Mouse (Mus musculus): ENCODE measurements around the gene Fer. TPM values are rescaled to one million over a fixed set of nuclear protein-coding genes. Genes with fewer than 3 reads are reported as not detected.

Gene Fer
- polyA plus RNA-seq, 1 experiment, result 2.7 TPM

GRCm38 (mm10) chr17:63995921-63996320, 133.1 kb downstream of the Fer start:
- DNase-seq, result peak; percentile 7
- WGBS, result 94% methylated on average over 1 of the region's 1 CpGs

GRCm38 (mm10) chr17:63997643-63998042, 134.8 kb downstream of the Fer start:
- WGBS, result 81% methylated on average over 6 of the region's 6 CpGs
- TF ChIP-seq CTCF (conservative IDR thresholded peaks at IDR 0.05; ENCODE audit: insufficient read depth, insufficient read length, low read depth, low read length), result no peak
- no peak for TF ChIP-seq POLR2A (IDR thresholded peaks at IDR 0.05; ENCODE audit: low read depth, low read length)
- no peak for DNase-seq

More at GRCm38 (mm10) chr17:63995921-63996320, 133.1 kb downstream of the Fer start:
- no peak overlapping the region for H3K4me3 ChIP-seq (ENCODE audit: insufficient read depth, low read depth, low read length)
- no peaks in the 10 kb centered on the region for H3K27me3 ChIP-seq (replicated peaks; ENCODE audit: control insufficient read depth, insufficient read depth, low read length)
- no peak for TF ChIP-seq CTCF (conservative IDR thresholded peaks at IDR 0.05; ENCODE audit: insufficient read depth, insufficient read length, low read depth, low read length)
- no peak overlapping the region for H3K27ac ChIP-seq (ENCODE audit: insufficient read depth, low read depth, low read length)
- H3K4me1 ChIP-seq (ENCODE audit: control insufficient read depth, insufficient read depth, low read length), result no peaks in the 10 kb centered on the region
- no peaks in the 10 kb centered on the region for H3K36me3 ChIP-seq (ENCODE audit: control insufficient read depth, insufficient read depth, low read length)

GRCm38 (mm10) chr17:64003444-64003843, 140.6 kb downstream of the Fer start:
- Histone ChIP-seq H3K4me3 (ENCODE audit: insufficient read depth, low read depth, low read length) (no peak overlapping the region), H3K4me1 (ENCODE audit: control insufficient read depth, insufficient read depth, low read length) (no peaks in the 10 kb centered on the region), H3K27me3 (replicated peaks; ENCODE audit: control insufficient read depth, insufficient read depth, low read length) (no peaks in the 10 kb centered on the region), H3K27ac (ENCODE audit: insufficient read depth, low read depth, low read length) (no peak overlapping the region), H3K36me3 (ENCODE audit: control insufficient read depth, insufficient read depth, low read length) (no peaks in the 10 kb centered on the region)
- DNase-seq, result no peak
- TF ChIP-seq POLR2A (IDR thresholded peaks at IDR 0.05; ENCODE audit: low read depth, low read length) (no peak), CTCF (conservative IDR thresholded peaks at IDR 0.05; ENCODE audit: insufficient read depth, insufficient read length, low read depth, low read length) (no peak)
- 77% methylated on average over 13 of the region's 13 CpGs for WGBS

More at GRCm38 (mm10) chr17:63997643-63998042, 134.8 kb downstream of the Fer start:
- no peaks in the 10 kb centered on the region for H3K27me3 ChIP-seq (replicated peaks; ENCODE audit: control insufficient read depth, insufficient read depth, low read length)
- H3K36me3 ChIP-seq (ENCODE audit: control insufficient read depth, insufficient read depth, low read length), result no peaks in the 10 kb centered on the region
- H3K4me1 ChIP-seq (ENCODE audit: control insufficient read depth, insufficient read depth, low read length), result no peaks in the 10 kb centered on the region
- H3K4me3 ChIP-seq (ENCODE audit: insufficient read depth, low read depth, low read length), result no peak overlapping the region
- H3K27ac ChIP-seq (ENCODE audit: insufficient read depth, low read depth, low read length), result no peak overlapping the region

- no peaks in the 10 kb centered on the region for H3K36me3 ChIP-seq (ENCODE audit: control insufficient read depth, insufficient read depth, low read length)
- H3K4me1 ChIP-seq (ENCODE audit: control insufficient read depth, insufficient read depth, low read length), result no peaks in the 10 kb centered on the region
- 90% methylated on average over 4 of the region's 4 CpGs for WGBS
- no peak for DNase-seq
- no peak overlapping the region for H3K27ac ChIP-seq (ENCODE audit: insufficient read depth, low read depth, low read length)
- TF ChIP-seq POLR2A (IDR thresholded peaks at IDR 0.05; ENCODE audit: low read depth, low read length) (no peak), CTCF (conservative IDR thresholded peaks at IDR 0.05; ENCODE audit: insufficient read depth, insufficient read length, low read depth, low read length) (no peak)
- no peaks in the 10 kb centered on the region for H3K27me3 ChIP-seq (replicated peaks; ENCODE audit: control insufficient read depth, insufficient read depth, low read length)
- no peak overlapping the region for H3K4me3 ChIP-seq (ENCODE audit: insufficient read depth, low read depth, low read length)
Observed at GRCm38 (mm10) chr17:64005575-64006249, 142.8 kb downstream of the Fer start.

- no peaks in the 10 kb centered on the region for H3K4me1 ChIP-seq (ENCODE audit: control insufficient read depth, insufficient read depth, low read length)
- no peaks in the 10 kb centered on the region for H3K27me3 ChIP-seq (replicated peaks; ENCODE audit: control insufficient read depth, insufficient read depth, low read length)
- no peak overlapping the region for H3K4me3 ChIP-seq (ENCODE audit: insufficient read depth, low read depth, low read length)
- no peaks in the 10 kb centered on the region for H3K36me3 ChIP-seq (ENCODE audit: control insufficient read depth, insufficient read depth, low read length)
- WGBS, result 89% methylated on average over 4 of the region's 4 CpGs
- no peak for DNase-seq
- no peak overlapping the region for H3K27ac ChIP-seq (ENCODE audit: insufficient read depth, low read depth, low read length)
- no peak for TF ChIP-seq POLR2A (IDR thresholded peaks at IDR 0.05; ENCODE audit: low read depth, low read length)
- TF ChIP-seq CTCF (conservative IDR thresholded peaks at IDR 0.05; ENCODE audit: insufficient read depth, insufficient read length, low read depth, low read length), result no peak
Observed at GRCm38 (mm10) chr17:64016606-64017005, 153.7 kb downstream of the Fer start.

GRCm38 (mm10) chr17:64018240-64018639, 155.4 kb downstream of the Fer start:
- no peaks in the 10 kb centered on the region for H3K36me3 ChIP-seq (ENCODE audit: control insufficient read depth, insufficient read depth, low read length)
- no peak overlapping the region for H3K27ac ChIP-seq (ENCODE audit: insufficient read depth, low read depth, low read length)
- WGBS, result 94% methylated on average over 6 of the region's 6 CpGs
- no peaks in the 10 kb centered on the region for H3K4me1 ChIP-seq (ENCODE audit: control insufficient read depth, insufficient read depth, low read length)
- DNase-seq, result no peak
- H3K27me3 ChIP-seq (replicated peaks; ENCODE audit: control insufficient read depth, insufficient read depth, low read length), result no peaks in the 10 kb centered on the region
- TF ChIP-seq POLR2A (IDR thresholded peaks at IDR 0.05; ENCODE audit: low read depth, low read length) (no peak), CTCF (conservative IDR thresholded peaks at IDR 0.05; ENCODE audit: insufficient read depth, insufficient read length, low read depth, low read length) (no peak)
- no peak overlapping the region for H3K4me3 ChIP-seq (ENCODE audit: insufficient read depth, low read depth, low read length)

GRCm38 (mm10) chr17:64018870-64019269, 156.0 kb downstream of the Fer start:
- Histone ChIP-seq H3K36me3 (ENCODE audit: control insufficient read depth, insufficient read depth, low read length) (no peaks in the 10 kb centered on the region), H3K27ac (ENCODE audit: insufficient read depth, low read depth, low read length) (no peak overlapping the region), H3K27me3 (replicated peaks; ENCODE audit: control insufficient read depth, insufficient read depth, low read length) (no peaks in the 10 kb centered on the region), H3K4me3 (ENCODE audit: insufficient read depth, low read depth, low read length) (no peak overlapping the region), H3K4me1 (ENCODE audit: control insufficient read depth, insufficient read depth, low read length) (no peaks in the 10 kb centered on the region)
- no peak for DNase-seq
- TF ChIP-seq POLR2A (IDR thresholded peaks at IDR 0.05; ENCODE audit: low read depth, low read length), result no peak
- no peak for TF ChIP-seq CTCF (conservative IDR thresholded peaks at IDR 0.05; ENCODE audit: insufficient read depth, insufficient read length, low read depth, low read length)
- 96% methylated on average over 3 of the region's 3 CpGs for WGBS

Data from kidney, adult 2 months (tissue).